Mouse (Mus musculus): ENCODE results near the gene Esrp2. TPM values are rescaled to one million over a fixed set of nuclear protein-coding genes. Genes with fewer than 3 reads are reported as not detected.
A peak's percentile ranks its signal among the peaks of the same experiment; 100 is the strongest.

The Esrp2 gene
- total RNA-seq, 1 experiment from 2014 or later, result not detected

DNA sequence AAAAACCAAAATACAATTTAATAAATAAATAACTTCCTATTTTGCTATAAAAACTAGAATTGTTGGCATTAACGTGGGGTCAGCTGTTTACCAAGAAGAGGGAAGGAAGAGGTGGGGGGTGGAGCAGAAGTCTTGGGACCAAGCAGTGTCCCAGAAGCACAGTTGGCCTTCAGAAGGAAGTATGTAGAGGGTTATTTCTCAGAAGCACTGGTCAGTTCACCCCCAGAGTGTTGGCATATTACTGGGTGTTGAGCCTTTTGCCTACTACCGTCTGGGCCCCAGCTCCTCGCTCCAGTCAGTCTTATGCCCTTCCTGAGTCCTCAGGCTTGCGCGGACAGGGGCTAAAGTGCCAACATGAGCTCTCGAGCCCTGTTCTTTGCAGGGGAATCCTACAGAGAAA, 12.3 kb upstream of the Esrp2 start:
- ATAC-seq (replicated peaks; ENCODE audit: low read depth, poor library complexity, severe bottlenecking), result no peak

DNA sequence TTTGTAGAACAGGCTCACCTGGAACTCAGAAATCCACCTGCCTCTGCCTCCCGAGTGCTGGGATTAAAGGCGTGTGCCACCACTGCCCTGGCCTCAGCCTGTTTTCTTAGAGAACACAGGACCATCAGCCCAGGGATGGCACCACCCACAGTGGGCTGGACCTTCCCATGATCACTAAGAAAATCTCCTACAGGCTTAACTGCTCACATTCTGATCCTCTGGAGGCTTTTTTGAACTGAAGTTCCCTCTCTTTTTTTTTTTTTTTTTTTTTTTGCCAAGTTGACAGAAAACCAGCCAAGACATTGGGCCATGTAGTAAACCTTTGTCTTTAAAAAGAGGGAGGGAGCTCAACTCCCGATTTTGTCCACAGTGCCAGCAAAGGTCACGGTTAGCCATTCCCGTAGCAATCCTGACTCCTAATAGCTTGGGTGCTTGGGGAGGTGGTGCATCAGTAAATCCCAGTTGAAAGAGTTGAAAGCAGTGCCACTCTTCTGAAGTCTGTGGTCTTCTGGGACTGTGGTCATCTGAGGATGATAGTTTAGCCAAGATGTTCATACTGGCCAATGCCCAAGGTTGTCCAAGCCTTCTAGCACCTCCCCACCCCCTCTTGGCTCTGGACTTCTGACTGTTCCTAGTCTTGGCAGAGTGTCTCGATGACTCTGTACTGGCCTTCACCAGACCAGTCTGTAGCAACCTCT, 11.2 kb upstream of the Esrp2 start:
- ATAC-seq (replicated peaks; ENCODE audit: low read depth, poor library complexity, severe bottlenecking), result no peak

DNA sequence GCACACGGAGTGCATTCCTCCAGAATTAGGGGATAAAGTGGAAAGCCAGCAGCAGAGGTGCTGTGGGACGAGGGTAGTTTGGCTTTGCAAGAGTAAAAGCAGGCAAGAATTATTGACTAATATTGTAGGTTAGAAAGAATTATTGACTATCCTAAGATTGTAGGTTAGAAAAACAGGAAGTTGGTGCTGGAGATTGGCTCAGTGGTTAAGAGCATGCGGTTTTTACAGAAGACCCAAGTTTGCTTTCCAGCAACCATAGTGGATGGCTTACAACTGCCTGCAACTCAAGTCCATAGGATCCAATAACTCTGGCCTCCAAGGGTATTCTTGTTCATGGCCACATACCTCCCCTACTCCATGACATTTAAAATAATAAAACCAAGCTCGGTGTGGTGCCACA, 9.2 kb upstream of the Esrp2 start:
- peak; percentile 45 for ATAC-seq (replicated peaks; ENCODE audit: low read depth, poor library complexity, severe bottlenecking)

DNA sequence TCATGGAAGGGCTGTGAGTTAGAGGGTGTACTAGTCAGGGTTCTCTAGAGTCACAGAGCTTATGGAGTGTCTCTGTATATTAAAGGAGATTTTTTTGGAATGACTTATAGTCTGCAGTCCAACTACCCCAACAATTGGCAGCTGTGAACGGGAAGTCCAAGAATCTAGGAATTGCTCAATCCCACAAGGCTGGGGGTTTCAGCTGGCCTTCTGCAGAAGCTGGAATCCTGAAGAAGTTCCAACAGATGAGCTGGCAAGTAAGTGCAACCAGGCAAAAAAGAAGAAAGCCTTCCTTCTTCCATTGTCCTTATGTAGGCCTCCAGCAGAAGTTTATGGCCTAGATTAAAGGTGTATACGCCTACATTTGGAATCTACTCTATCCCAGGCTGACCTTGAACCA, 8.6 kb upstream of the Esrp2 start:
- ATAC-seq (replicated peaks; ENCODE audit: low read depth, poor library complexity, severe bottlenecking), result no peak

DNA sequence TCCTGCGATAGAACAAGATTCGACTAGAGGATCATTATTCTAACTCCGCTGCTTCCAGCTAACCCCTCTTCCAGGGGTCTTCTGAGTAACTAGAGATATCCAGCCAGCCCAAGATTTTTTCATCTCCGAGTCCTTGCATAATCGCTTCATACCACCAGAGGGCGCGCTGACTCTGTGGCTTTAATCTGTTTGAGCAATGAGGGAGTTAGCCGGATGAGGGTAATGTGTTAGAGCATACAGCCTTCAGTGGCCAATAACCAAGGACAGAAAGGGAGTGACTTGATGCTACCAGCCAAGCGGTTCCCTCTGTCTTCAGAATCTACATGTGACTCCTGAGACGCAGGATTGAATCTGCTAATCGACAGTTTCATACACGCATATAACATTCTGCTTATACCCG, 4.0 kb upstream of the Esrp2 start:
- peak; percentile 83 for ATAC-seq (replicated peaks; ENCODE audit: low read depth, poor library complexity, severe bottlenecking)

DNA sequence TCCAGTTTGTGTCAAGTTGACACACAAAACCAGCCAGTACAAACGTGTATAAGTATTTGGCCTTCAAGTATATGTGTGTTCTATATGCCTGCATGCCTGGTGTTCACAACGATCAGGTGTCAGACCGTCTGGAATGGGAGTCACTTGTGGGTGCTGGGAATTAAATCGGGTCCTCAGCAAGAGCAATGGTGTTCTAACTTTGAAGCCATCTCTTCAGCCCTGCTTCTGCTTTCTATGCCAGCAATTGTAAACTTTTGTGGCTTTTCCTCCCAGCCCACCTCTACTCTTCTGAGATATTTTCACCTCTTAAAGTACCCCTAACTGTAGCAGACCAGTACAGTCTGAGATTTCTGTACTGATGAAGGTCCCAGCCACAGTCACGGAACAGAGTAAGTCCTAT, 3.4 kb upstream of the Esrp2 start:
- ATAC-seq (replicated peaks; ENCODE audit: low read depth, poor library complexity, severe bottlenecking), result no peak

DNA sequence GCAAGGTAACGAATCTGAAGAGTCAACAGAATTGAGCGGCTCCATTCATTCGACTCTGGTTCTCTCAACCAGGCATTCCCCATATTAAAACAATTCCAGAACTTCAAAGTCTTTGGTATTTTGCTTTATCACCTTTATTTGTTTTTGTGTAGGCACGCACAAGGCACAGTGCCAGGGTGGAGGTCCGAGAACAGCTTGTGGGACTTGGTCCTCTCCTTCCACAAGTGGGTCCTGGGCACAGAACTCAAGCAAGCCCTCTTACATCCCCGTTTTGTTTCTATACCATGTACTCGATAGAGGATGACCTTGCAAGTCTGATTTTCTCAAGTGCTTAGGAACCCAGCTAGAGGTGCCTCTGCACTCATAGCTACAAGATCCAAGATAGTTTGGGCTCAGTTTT, 1.8 kb upstream of the Esrp2 start:
- no peak for ATAC-seq (replicated peaks; ENCODE audit: low read depth, poor library complexity, severe bottlenecking)

DNA sequence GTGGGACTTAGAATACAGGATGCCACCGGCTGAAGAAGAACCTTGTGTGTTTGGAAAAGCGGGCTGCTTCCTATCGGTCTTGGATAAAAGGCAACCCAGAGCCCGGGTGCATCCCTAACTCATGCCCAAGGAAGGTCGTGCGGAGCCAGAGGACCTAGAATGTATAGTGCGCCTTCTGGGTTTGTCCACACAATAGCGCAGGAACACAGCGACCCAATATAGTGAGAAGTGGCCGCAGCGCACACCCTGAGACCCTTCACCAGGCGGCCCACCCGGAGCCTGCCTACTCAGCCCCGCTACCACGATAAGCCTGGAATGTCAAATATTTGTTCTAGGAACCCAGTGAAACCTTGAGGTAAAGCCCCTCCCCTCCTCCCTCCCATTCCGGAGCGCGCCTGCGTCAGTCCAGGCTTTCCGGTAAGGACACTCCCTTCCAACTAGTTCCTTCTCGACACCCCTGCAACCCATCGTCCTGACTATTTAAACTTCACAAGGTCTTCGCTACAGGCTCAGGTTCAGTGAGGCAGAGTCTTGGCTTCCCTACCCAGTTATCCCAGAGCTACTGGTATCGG, 1.2 kb upstream of the Esrp2 start:
- ATAC-seq (replicated peaks; ENCODE audit: low read depth, poor library complexity, severe bottlenecking), result peak; percentile 45

DNA sequence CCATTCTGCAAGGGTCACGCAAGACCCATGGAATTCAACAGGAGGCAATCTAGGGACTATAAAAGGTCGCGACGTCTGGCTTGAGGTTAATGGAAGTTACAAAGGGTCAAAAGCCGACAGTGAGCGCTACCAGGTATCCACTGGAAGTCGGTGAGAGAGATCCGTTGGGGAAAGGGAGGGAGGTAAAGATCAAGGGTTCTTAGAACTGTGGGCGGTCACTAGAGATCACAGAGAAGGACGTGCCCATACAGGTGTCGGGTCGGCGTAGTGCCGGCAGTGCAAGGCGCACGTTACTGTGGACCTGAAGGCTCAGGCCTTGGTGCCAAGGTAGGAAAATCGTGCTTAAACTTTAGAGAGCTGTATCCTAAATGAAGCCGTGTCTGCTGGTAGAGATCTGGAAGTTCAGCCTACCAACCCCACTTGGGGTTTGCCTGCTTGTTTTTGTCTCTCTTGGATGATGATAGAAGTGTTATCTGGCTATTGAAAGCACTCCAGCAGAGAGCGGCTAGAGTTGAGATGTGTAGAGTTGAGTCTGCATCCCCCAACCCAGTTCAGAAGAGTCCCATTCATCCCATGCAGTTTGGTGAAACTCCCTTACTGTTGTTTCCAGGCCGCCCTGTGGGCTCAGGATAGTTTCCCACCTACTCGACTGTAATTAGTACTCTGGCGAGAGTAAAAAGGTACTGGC, 588 bp upstream of the Esrp2 start:
- no peak for ATAC-seq (replicated peaks; ENCODE audit: low read depth, poor library complexity, severe bottlenecking)

DNA sequence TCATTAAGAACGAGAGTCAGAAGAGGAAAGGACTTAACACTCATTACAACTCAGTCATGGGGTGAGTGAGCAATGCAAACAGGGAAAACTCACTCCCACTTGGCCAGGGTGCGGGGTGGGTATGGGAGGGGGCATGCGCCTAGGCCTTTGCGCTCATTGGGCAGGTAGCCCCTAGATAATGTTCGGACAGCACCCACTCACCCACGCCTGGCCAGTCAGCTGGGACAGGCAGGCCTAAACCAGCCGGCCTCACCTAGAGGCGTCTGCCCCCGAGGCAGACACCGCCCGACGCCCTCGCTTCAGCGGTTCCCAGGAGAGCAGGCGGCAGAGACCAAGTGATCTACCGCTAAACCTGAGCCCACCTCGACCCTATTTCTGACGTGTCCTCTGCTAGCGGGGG, 1.1 kb downstream of the Esrp2 start:
- ATAC-seq (replicated peaks; ENCODE audit: low read depth, poor library complexity, severe bottlenecking), result no peak

DNA sequence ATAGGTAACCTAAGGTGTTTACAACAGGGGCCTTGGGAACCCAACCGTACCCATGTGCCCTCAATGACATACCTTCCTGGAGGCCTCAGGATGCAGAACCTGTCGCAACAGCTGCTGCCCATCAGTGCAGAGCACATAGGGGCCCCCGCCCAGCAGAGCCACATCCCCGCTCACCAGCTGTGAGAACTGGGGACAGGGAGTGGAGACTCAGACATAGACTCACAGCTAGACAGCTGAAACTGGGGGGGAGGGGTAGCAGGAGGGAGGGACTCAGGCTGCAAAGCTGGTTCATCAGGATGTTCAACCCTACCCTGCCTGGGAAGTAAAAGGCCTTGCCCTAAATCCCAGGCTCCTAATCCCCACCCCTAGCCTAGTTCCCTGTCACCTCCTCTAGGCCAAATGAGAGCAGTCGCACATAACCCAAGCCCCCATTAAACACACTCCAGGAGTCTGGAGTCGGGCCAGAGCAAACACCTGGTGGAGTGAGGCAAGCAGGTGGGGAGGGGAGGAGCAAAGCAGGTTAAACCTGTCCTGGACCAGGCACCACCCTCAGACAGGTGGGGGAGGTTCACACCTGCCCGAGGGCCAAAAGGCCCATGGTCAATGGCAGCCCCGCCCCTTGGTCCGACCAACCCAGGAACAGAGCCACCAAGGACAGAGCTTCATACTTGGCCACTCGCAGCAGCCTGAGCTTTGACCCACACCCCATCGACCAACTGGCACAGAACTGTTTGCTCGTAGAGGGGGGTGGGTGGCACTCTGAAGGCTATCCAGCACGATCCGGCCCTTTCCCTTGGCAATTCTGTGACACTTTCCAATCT, 1.8 kb downstream of the Esrp2 start:
- no peak for ATAC-seq (replicated peaks; ENCODE audit: low read depth, poor library complexity, severe bottlenecking)

DNA sequence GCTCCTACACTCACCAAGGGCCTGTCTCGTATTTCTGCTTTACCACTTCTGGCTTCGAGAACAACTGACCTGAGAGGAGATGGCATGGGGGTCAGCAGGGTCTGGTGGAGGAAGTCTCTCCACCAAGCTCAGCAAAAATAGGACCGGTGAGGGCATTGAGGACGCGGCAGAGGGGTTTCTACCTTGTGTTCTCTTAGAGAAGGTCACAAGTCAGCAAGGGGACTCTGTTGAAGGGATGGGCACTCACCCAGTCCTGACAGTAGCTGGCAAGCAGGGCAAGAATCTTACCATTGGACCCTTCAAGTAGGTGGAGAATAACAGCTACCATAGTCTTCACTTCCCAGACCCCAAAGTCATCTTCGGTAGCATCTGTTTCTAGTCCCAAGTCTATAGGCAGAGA, 2.8 kb downstream of the Esrp2 start:
- ATAC-seq (replicated peaks; ENCODE audit: low read depth, poor library complexity, severe bottlenecking), result no peak

DNA sequence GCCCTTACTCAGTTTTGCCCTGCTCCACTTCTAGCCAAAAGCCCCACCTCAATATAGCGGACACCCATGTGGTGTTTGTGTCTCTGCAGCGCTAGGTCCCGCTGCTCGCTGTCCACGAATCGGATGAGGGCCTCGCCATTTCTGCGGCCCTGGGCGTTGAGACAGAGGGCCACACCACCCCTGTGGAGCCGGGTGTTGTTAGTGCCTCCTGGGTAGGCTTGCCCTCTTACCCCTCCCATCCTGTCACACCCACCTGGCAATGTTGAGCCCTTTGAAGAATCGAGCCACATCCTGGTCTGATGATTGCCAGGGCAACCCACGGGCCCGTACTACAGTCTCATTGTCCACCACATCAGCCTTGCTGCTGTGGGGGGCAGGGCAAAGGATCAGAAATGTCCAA, 3.2 kb downstream of the Esrp2 start:
- ATAC-seq (replicated peaks; ENCODE audit: low read depth, poor library complexity, severe bottlenecking), result no peak

DNA sequence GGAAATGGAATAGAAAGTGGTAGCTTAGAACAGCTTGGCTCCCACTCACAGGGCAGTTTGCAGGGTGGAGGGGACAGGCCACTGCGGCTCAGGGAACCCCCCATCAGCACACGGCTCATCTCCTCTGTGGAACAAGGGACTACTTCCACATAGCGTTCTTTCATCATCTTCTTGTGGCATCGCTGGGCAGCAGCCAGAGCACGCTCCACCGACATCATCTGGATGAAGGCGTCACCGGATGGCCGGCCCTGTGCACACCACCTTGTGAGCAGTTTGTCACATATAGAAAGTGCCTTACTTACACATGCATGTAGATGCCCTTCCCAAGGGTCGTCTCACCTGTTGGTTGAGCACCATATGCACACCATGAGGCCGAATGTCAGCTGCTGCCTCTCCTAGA, 4.4 kb downstream of the Esrp2 start:
- ATAC-seq (replicated peaks; ENCODE audit: low read depth, poor library complexity, severe bottlenecking), result no peak

DNA sequence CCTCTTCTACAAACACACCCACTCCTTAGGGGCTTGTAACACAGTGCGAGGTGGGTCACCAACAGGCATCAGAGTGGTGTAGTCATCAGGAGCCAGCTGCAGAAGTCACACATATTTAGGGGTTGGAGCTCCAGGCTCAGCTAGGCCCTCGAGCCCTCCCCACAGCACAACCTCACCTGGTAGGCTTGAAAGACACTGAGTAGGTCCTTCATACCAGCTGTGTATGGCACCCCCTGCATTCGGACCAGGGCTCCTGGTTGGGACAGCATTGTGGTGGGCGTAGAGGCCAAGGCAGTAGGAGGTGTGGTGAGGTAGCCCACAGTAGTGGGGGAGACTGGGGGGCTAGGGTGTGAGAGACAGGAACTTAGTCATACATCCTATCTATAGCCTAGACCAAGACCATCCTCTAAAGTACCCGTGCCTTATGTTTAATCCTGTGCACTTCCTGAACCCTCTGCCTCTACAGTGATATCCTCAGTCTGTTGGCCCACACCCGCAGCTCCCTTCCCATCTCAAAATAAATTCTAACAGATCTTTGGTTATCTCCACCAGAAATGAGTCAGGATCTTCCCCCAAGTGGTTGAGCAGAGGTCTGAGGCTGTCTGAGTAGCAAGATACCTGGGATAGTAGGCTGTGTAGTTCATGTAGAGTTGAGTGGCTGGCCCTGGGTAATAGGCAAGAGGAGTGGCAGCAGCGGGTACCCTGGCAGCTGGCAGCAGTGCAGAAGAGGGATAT, 5.1 kb downstream of the Esrp2 start:
- peak; percentile 46 for ATAC-seq (replicated peaks; ENCODE audit: low read depth, poor library complexity, severe bottlenecking)

DNA sequence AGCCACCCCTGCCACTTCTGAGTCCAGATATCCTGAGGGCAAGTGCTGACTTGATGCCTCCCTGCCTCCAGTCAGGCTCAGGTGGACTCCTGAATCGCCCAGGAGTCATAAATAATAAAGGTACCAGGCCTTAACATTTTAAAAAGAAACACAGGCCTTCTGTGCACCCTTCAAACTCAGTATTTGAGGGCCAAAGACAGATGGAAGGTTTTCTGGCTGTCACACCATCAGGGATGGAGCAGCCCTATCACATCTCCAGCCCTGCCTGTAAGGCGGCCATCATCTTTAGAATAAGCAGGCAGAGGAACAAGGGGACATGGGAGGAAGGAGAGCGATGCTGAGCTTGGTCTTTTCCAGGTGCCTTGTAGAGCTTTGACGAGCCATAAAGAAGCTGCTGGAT, 5.8 kb downstream of the Esrp2 start:
- ATAC-seq (replicated peaks; ENCODE audit: low read depth, poor library complexity, severe bottlenecking), result no peak

DNA sequence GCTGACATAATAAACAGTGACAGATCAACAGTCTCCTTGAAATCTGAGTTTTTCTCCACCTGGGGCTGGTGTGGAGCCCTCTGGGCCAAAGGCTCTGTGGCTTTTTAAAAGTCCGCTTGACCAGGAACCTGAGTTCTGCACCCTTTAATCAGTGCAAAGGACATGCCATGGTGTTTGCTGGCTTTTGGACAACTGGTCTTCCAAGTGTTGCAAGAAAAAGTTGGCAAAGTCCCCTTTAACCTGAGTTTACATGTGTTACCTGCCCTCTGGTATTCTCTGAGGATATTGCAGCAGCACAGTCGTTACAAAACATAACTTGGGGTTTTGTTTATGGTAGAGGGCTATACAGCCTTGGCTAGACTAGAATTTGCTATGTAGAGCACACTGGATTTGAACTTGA, 6.3 kb downstream of the Esrp2 start:
- no peak for ATAC-seq (replicated peaks; ENCODE audit: low read depth, poor library complexity, severe bottlenecking)

DNA sequence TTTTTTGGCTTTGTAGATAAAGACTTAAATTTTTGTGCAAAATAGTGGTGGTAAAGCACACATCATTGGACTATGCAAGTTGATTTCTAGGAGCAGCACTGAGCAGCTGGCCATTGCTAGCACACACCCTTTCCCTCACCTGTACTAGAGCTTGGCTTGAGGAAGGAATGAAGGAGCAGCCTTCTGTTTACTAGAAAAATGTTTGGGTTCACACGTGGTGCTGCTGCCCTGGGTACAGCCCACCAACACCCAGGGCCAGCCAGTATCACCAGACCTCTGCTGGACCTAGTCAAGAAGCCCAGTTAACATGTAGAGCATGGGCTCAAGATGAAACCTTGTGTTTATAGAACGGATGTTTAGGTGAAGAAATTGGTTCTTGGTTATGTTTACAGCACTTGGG, 6.8 kb downstream of the Esrp2 start:
- ATAC-seq (replicated peaks; ENCODE audit: low read depth, poor library complexity, severe bottlenecking), result no peak

DNA sequence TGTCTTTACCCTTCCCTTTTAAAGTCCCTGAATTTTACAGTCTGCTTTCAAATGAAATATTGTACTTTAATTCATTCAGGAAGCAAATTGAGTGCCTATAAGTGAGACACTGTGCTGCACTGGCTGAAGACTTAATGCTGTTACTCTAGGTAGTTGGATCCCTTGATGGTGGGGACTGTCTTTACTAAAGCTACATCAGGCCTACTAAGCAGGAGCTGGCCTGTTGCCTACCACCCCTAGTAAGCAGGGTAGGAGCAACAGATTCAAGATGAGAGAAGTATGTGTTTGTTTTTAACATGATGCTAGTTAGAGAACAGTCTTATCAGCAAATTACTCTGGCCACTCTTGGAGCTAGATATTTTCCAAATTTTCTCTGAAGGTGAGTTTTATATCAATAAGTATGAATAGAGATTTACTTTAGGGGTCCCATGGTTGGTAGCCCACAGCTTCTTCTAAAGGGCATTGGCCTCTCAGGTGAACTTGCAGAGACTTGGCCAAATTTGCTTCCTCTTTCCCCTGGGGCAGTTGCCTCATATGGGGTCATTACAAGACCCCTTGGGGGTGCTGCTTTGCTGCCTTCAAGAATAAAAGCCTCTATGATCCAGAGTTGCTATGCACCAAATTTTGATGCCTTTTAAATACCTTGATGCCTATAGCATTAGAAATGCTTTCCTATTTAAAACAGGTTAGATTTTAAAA, 7.4 kb downstream of the Esrp2 start:
- ATAC-seq (replicated peaks; ENCODE audit: low read depth, poor library complexity, severe bottlenecking), result no peak

All from common myeloid progenitor, adult 5-6 weeks (primary cell).